Mouse (Mus musculus) neural tube, postnatal 0 days (tissue): ENCODE results near the gene Vps13a. TPM values are rescaled to one million over a fixed set of nuclear protein-coding genes. Genes with fewer than 3 reads are reported as not detected.

Experiments
- polyA plus RNA-seq: library from polyadenylated mRNA; unstranded; fragments of >200 nt; fragmentation: Nextera tagmentation; extraction: Ambion mirVana; gene quantifications from 2 replicates; pipeline ENCODE4 v1.2.1, GENCODE M21; 2015

Gene Vps13a
- polyA plus RNA-seq: 9.0 and 9.5 TPM in 2 replicates

GRCm38 (mm10) chr19:16780790-16781384 lies at the start of gene Vps13a:
Gene Vps13a (minus strand): TSS chr19:16780933.

Other genes with a start within 250 kb of the Vps13a start
- gene Foxb2, start 92.9 kb upstream of the Vps13a start, polyA plus RNA-seq: not detected in 2 replicates
- 15.7 and 17.2 TPM in 2 replicates for gene Prune2, start 175.2 kb upstream of the Vps13a start, polyA plus RNA-seq